Mouse (Mus musculus): ENCODE measurements around the gene H2afv.

- TF ChIP-seq POLR2A (IDR thresholded peaks at IDR 0.05; ENCODE audit: insufficient read depth, low read length) (no peak), EP300 (IDR thresholded peaks at IDR 0.05; ENCODE audit: insufficient read depth, low read depth, low read length) (no peak)
These were observed 27.2 kb upstream of the H2afv start for GRCm38 (mm10) chr11:6471493-6471892.
